Mouse (Mus musculus) embryonic facial prominence, embryonic 12.5 days (tissue): ENCODE measurements at regions not wholly inside any gene's neighbourhood (a gene's known extent, or its start where the extent isn't known, plus 50 kb on each side); places are given as distances from the start of the nearest gene placed in this dataset.

Experiments used
- ATAC-seq: fragments of 200-750 bp; cut with Nextera tagmentation; 2 replicates; pipeline ENCODE4 v1.8.0; 2017; ENCODE audit not compliant: insufficient number of reproducible peaks, insufficient read depth, low FRiP score, low TSS enrichment
- H3K27ac ChIP-seq: fragments of 300-500 bp; sonication (generic); 2 replicates; pipeline ENCODE4 v1.5.1; 2016; ENCODE audit warnings: mild to moderate bottlenecking
- H3K27me3 ChIP-seq: fragments of 300-500 bp; sonication (generic); 2 replicates; pipeline ENCODE4 v1.6.1; 2016; ENCODE audit warnings: mild to moderate bottlenecking, moderate library complexity
- H3K36me3 ChIP-seq: fragments of 300-500 bp; sonication (generic); 2 replicates; pipeline ENCODE4 v1.6.1; 2016; ENCODE audit warnings: mild to moderate bottlenecking
- H3K4me1 ChIP-seq: fragments of 300-500 bp; sonication (generic); 2 replicates; pipeline ENCODE4 v1.6.1; 2016
- H3K4me2 ChIP-seq: fragments of 300-500 bp; sonication (generic); replicated peaks from 2 replicates; pipeline ENCODE4 v1.6.1; 2016; ENCODE audit warnings: mild to moderate bottlenecking, moderate library complexity
- H3K4me3 ChIP-seq: fragments of 300-500 bp; sonication (generic); 2 replicates; pipeline ENCODE4 v1.5.1; 2016; ENCODE audit warnings: mild to moderate bottlenecking
- H3K9ac ChIP-seq: fragments of 300-500 bp; sonication (generic); 2 replicates; pipeline ENCODE4 v1.6.1; 2016; ENCODE audit warnings: mild to moderate bottlenecking, moderate library complexity
- H3K9me3 ChIP-seq: fragments of 300-500 bp; sonication (generic); 2 replicates; pipeline ENCODE4 v1.6.1; 2016; ENCODE audit warnings: mild to moderate bottlenecking, moderate library complexity
- WGBS: fragments of 180-500 bp; shearing (Covaris S2); methylation state at CpG from one replicate; pipeline ENCODE4 v1.1.7; 2016; 5-methylcytosine and 5-hydroxymethylcytosine counted together

DNA sequence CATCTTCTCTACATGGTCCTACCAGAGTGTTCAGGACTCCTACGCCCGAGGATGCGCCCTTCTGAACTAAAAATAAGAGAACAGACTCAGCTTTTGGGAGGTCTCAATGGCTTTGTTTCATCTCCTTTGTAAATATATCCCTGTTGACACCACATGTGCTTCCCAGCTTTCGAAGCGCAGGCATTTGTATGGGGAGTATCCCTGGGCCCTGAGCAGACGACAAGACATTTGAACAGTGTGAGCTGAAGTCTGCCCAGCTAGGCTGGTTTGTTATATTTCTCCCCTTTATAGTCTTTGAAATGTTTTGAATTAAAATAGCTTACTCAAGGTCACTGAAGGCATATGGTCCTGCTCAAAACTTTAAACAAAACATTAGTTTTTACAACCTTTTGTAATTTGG is 66.8 kb upstream of the Nr2f2 start:
- H3K9me3 ChIP-seq = no peaks in the 10 kb centered on the region
- no peak overlapping the region for H3K4me3 ChIP-seq
- H3K4me1 ChIP-seq = peaks cover 3% of the 10 kb centered on the region; the same call in 1 of the 2 replicates
- H3K9ac ChIP-seq = no peak overlapping the region
- 44% methylated on average over 6 of the region's 6 CpGs for WGBS
- H3K27ac ChIP-seq = no peak overlapping the region
- ATAC-seq = 0 out of 2 replicates have a peak, but pooled peaks have one; percentile 28
- H3K36me3 ChIP-seq = no peaks in the 10 kb centered on the region
- H3K27me3 ChIP-seq = no peaks in the 10 kb centered on the region
- no peak overlapping the region for H3K4me2 ChIP-seq

DNA sequence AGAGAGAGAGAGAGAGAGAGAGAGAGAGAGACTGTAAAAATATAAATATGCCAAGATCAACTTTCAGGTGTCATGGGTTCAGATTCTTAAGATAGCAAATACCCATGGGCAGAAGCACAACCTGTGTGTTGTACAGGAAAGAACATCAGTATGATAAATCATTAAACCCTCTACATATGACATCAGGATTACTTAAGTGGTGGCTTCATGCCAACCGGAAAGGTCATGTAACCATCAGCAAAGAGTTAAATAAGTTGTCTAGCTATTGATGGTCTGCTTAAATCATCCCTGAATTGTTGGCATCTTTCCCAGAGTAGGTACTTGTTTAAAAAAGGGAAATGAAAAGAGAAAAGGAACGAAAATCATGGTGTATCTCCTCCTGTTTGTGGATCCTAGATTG is 65.2 kb upstream of the Nr2f2 start:
- Histone ChIP-seq H3K4me2 (no peak overlapping the region), H3K9me3 (no peaks in the 10 kb centered on the region), H3K4me3 (no peak overlapping the region), H3K4me1 (peaks cover 3% of the 10 kb centered on the region; the same call in 1 of the 2 replicates), H3K27me3 (no peaks in the 10 kb centered on the region), H3K9ac (no peak overlapping the region), H3K36me3 (no peaks in the 10 kb centered on the region), H3K27ac (no peak overlapping the region)
- ATAC-seq = no peak
- 79% methylated on average over 2 of the region's 2 CpGs for WGBS

DNA sequence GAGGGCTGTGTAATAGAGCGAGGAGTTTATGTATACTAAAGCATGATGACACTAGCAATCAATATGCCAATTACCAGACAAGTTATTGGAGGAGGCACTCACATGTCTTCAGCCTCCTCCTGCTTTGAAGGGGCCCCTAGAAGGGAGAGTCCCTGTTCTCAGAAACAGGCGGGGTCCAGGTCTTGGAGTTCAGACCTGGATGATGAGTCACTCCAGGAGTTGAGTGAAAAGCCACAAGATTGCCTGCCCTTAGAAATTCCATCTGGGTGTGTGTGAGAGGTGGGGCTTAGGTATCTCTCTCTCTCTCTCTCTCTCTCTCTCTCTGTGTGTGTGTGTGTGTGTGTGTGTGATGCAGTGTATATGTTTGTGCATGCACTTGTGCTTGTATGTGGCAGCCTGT is 62.8 kb upstream of the Nr2f2 start:
- Histone ChIP-seq H3K4me1 (peaks cover 3% of the 10 kb centered on the region; the same call in 1 of the 2 replicates), H3K4me3 (no peak overlapping the region)
- 36% methylated on average over 2 of the region's 2 CpGs for WGBS

DNA sequence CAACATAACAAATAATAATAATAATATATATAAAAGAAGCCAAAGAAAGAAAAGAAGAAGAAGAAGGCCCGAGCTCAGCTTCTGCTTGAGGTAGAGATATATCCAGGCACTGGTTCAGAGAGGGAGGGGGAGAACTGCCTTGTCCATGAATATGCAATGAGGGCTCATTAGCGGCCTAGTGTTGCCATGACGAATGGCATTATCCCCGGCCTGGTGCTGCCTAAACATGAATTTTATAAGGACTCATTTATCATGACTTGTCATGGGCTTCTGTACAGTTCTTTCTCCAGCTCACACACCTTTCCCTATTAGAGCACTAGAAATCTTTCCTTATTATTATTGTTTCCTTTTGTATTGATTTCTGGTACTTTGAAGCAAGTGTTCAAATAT is 57.7 kb upstream of the Nr2f2 start:
- Histone ChIP-seq H3K4me3 (no peak overlapping the region), H3K9ac (no peak overlapping the region), H3K36me3 (no peaks in the 10 kb centered on the region), H3K4me1 (0 out of 2 replicates have a peak, but pooled peaks cover 2% of the 10 kb centered on the region), H3K27ac (no peak overlapping the region), H3K4me2 (no peak overlapping the region), H3K27me3 (0 out of 2 replicates have a peak, but pooled peaks cover 5% of the 10 kb centered on the region), H3K9me3 (no peaks in the 10 kb centered on the region)
- no peak for ATAC-seq
- 67% methylated on average over 4 of the region's 4 CpGs for WGBS

More for the DNA sequence above, 62.8 kb upstream of the Nr2f2 start:
- H3K27me3 ChIP-seq = no peaks in the 10 kb centered on the region
- no peak overlapping the region for H3K27ac ChIP-seq
- H3K36me3 ChIP-seq = no peaks in the 10 kb centered on the region
- ATAC-seq = no peak
- no peak overlapping the region for H3K9ac ChIP-seq
- no peaks in the 10 kb centered on the region for H3K9me3 ChIP-seq
- no peak overlapping the region for H3K4me2 ChIP-seq

DNA sequence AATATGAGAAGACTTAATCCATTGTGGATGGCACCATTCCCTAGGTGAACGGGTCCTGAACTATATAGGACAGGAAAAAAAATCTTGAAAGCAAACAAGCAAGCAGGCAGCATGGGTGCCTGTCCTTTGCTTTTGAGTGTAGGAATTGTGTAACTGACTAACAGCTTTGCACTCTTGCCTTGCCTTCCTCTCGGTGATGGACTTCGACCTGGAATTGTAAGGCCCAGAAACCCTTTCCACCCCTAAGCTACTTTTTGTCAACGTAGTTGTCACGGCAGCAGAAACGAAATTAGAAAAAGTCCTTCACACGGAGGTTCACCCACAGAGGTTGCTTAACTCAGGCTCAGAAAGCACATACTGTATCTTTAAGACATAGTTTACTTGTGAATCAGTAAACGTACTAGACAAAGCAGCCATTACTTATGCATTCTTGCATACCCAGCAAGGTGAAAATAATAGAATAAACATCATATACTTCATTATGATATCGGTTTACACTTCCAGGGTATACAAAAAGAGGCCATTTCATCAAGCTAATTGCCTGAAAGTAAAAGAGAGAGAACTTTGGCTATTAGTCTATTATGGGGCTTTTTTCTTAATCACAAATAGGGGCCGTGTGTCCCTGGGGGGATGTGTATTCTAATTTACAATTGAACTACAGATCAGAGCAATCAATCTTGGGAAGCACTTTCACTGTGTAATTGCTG is 57.1 kb upstream of the Nr2f2 start:
- 71% methylated on average over 10 of the region's 10 CpGs for WGBS
- H3K4me3 ChIP-seq = no peak overlapping the region
- no peak overlapping the region for H3K9ac ChIP-seq
- H3K27ac ChIP-seq = no peak overlapping the region
- ATAC-seq = no peak
- H3K27me3 ChIP-seq = 0 out of 2 replicates have a peak, but pooled peaks cover 5% of the 10 kb centered on the region
- no peaks in the 10 kb centered on the region for H3K4me1 ChIP-seq
- H3K36me3 ChIP-seq = no peaks in the 10 kb centered on the region
- H3K9me3 ChIP-seq = no peaks in the 10 kb centered on the region
- no peak overlapping the region for H3K4me2 ChIP-seq

DNA sequence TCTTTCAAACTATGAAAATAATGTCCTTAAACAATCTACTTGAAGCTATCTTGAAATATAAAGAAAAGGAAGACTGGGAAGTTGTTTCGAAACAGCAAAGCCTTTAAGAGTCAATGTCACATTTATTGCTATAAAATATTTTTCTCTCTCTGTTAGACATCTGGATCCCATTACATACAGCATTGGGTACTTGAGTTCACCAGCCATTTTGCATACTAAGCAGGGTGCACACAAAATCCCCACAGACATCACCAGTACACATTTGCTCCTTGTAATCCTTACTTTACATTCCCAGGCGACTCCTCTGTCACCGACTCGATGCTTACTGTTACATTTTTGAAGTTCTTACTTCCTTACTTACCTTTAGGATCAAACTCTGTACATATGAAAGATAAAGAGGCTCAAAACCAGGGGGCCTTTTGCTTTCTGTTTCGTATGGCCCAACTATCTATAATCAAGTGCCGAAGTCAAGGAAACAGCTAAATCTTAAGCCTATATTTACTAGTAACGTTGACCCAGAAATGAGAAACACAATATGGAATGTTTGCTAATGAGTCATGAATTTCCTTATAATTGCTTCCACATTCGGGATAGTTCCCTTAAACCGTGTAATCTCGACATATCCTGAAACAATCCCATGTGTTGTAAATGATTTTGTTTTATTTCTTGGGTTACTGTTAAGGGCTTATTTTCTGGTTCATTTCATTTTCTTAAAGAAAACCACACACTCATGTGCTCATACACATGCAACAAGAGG is 49.8 kb upstream of the Nr2f2 start:
- Histone ChIP-seq H3K9me3 (no peaks in the 10 kb centered on the region), H3K4me3 (no peak overlapping the region), H3K27ac (0 out of 2 replicates have a peak overlapping the region, but pooled peaks have one; percentile 24), H3K27me3 (0 out of 2 replicates have a peak, but pooled peaks cover 15% of the 10 kb centered on the region), H3K9ac (no peak overlapping the region), H3K36me3 (no peaks in the 10 kb centered on the region), H3K4me2 (no peak overlapping the region; the same call in 1 of the 2 replicates), H3K4me1 (no peaks in the 10 kb centered on the region)
- ATAC-seq = no peak
- 35% methylated on average over 10 of the region's 10 CpGs for WGBS
